Mouse (Mus musculus): ENCODE results near the gene Anks4b.

The Anks4b gene

DNA sequence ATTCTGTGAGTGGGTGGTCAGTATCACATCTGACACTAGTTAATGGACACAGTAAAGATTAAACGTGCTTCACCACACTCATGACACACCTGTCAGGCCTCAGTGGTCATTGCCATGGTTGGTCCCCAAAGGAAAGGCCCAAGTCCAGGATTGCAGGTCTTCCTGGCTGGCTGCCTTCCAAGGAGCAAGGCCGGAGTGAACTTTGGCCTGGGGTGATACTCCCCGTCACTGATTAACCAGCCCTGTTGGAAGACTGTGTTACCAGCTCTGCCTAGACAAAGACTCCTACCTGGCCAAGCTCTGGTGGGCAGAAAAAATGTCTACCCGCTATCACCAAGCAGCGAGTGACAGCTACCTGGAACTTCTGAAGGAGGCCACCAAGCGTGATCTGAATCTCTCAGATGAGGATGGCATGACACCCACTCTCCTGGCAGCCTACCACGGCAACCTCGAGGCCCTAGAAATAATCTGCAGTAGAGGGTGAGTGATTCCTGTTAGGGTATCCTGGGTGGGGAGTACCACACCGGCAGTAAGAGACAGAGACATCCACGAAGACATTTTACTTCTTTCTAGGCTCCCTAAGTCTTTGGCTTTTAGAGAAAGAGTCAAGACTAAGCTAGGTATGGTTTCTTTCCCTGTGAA, at the start of gene Anks4b:
TSS of gene Anks4b (plus strand) at position 256 of the 642 bp plus-strand sequence.
- DNase-seq (ENCODE audit: low spot score): peak; percentile 88

DNA sequence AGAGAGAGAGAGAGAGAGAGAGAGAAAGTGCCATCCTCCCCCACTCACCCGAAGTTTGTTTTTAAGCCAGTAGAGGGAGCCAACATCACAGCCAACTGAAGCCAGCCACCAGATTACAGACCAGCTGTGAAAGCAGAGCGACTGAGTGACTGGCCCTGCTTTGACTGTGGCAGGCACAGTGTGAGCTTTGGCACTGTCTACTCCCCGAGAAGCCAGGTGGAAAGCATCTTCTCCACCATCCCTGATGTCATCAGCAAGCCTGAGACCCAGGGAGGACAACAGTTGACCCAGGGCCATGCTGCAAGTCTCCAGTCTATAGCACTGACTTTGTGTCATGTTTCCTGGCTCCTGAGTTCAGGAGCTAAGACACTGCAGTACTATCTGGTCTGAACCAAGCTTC, 48.8 kb upstream of the Anks4b start:
- DNase-seq (ENCODE audit: low spot score): peak; percentile 63

DNA sequence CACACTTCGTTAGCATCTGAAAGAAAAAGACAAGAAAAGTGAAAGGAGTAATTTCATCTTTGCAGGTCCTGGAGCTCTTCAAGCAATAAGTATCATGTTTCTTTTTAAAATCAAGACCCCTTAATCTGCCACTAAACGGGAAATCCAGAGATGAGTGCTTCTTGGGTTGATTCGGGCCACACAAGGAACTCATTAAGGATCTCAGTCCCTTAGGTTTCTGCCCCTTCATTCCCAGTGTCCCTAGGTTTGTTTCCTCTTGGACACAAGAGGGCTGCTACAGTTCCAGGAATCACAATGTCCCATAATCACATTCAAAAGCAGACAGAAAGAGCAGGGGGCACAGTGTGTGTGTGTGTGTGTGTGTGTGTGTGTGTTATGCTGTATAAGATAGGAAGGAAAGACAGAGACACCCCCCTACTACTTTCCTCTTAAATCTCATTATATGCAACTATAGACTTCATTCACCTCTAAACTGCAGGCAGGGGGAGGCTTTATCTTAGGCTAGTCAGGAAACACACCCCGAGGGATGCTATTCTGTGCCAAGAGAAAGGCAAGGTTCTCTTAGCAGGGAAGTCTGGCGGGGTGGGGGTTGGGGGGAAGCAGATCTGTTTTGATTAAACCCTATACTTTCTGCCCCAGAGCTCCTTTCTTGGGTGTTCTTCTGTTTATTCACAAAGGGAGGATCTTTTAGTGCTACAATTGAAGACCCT, 46.5 kb upstream of the Anks4b start:
- DNase-seq (ENCODE audit: low spot score): no peak

DNA sequence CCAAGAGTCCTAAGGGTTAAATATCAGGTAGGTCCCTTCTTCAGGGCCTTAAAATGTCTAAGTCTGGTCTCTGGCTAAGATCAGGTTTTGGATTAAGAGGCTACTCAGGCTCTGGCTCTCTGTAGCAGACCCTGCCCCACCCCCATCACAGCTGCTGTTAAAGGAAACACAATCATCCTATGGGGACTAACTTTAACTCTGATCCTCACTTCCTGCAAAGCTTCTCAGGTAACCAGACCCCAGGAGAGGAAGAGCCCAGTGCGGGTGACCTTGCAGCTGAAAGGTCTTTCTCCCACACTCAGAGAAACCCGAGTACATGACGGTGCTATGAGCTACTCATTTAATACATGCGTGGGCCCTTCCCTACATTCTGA, 46.0 kb upstream of the Anks4b start:
- no peak for DNase-seq (ENCODE audit: low spot score)

DNA sequence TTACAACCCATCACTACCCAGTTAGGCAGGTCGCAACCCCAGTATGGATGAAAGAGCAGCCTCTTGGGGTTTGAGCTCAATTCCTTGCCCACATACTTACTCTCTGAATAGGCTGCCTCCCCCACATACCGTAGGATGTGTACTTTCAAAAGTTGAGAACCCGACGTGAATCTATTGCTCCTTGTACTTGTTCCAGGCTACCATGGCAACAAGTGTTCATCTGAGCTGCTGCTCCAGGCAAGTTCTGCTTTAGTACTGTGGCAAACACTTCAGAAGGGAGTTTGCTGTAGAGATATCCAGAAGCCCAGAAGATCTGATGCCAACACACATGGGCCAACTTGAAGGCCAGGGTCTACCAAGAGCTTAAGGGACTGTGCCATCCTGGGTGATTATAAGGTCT, 44.7 kb upstream of the Anks4b start:
- no peak for DNase-seq (ENCODE audit: low spot score)

DNA sequence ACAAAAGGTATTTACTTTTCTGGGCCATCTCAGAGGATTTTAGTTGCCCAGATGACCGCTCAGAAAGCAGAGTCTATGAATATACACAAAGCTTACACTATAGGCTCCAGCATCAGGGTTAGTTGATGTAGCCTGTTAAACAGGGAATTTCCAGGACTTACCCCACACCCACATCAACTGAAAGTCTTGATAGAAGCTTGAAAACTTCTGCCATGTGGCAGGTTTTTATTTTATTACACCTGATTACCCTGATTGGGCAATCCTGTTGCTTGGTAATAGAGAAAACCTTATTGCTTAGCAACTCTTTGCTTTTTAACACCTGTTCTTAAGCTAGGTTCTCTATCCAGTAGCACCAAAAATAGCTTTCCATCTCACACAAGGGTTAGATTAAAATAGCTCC, 30.9 kb upstream of the Anks4b start:
- no peak for DNase-seq (ENCODE audit: low spot score)

DNA sequence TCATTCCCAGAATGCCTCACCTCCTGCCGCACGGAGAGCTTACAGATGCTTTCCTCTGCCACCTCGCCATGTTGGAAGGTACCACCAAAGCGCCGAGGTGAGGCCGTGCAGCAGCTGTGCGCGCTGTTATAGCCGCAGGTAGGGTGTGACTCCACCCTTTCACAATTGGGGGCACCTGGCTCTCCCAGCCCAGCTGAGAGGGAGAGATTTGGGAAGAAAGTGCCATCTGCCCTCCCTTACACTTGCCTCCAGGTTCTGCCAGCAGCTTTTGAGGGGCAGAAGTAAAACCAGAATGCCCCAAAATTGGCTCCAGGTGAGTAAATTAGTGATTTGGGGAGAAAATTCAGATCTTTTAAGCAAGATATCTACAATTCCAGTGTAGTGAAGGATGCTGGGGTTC, 28.5 kb upstream of the Anks4b start, which contains the start of gene Zp2:
TSS of gene Zp2 (minus strand) at position 101 of the 400 bp plus-strand sequence.
- DNase-seq (ENCODE audit: low spot score): no peak

DNA sequence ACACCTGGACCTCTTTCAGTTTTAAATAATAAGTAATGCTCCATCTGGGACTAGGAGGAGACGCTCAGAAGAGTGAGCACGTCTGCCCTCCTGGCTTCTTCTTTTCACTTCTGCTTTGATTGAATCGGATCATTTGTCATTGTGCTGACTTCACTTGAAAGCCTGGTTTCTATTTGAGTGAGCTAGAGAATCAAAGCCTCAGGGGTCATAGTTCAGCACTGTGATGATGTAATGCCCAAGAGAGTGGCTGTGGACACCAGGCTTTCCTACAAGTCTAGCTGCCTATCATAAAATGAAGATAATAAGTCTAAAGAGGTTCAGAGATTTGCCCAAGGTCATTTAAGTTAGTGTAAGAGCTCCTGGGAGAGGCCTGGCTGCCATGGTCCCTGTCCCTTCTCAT, 23.4 kb upstream of the Anks4b start:
- peak; percentile 57 for DNase-seq (ENCODE audit: low spot score)

DNA sequence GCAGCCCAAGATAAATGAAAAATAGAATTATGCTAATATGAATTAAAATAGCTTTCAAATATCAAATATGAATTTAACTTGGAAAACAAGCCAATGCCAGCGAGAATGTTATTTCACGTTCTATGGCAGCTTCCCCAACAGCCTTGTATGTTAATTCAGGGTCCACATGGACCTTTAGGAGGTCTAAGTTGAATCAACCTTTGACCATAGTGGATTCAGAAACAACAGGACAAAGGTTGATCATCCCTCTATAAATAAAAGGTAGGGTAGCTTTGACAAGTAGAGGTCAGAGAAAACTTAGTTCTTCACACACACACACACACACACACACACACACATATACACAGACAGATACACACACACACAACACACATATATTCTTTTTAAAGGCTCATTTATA, 22.8 kb upstream of the Anks4b start:
- DNase-seq (ENCODE audit: low spot score): no peak

DNA sequence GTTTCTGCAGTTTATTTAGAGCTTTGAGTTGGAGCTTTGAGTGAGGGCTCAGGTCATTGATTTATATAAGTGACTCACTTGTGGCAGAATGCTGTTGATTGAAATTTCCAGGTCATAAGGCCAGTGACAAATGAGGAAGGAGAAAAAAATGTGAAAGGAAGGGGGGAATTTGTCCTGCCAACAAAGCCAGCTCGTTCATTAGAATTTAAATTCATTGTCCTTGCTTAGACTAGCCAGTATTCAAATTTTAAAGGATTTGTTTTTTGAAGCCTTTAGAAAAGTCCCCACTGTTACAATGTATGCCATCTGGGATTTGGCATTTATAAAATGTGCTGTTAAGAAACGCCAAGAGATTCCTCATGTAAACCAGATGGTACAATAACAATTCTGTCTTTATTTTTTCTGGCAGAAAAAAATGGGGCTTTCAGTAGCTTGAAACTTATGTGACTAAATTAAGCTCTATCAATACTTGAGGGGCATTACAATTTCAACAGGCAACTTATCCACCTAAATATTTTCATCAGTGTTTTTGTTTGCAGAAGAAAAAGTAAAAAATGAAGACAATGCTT, 16.7 kb upstream of the Anks4b start:
- no peak for DNase-seq (ENCODE audit: low spot score)

DNA sequence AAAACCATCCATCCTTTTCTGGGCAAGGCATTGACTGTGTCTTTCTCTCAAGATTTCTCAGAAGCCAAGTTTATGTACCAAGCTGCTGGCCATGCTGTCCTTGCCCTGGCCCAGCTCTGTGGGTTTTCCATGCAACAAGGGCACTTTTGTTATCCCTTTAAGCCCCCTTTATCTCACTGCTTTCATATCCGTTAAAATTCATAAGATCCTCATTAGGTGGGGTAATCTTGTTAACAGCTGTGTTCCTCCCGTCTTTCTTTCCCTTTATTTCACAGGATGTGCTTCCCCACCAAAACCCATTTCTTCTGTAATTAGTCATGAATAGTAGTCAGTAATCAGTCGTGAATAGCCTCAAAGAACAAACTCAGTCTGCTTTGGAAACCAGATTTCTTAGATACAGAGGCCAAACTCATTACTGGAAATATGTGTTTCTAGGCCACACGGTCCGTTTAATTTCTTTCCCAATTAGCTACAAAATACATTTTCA, 16.0 kb upstream of the Anks4b start:
- DNase-seq (ENCODE audit: low spot score): no peak

DNA sequence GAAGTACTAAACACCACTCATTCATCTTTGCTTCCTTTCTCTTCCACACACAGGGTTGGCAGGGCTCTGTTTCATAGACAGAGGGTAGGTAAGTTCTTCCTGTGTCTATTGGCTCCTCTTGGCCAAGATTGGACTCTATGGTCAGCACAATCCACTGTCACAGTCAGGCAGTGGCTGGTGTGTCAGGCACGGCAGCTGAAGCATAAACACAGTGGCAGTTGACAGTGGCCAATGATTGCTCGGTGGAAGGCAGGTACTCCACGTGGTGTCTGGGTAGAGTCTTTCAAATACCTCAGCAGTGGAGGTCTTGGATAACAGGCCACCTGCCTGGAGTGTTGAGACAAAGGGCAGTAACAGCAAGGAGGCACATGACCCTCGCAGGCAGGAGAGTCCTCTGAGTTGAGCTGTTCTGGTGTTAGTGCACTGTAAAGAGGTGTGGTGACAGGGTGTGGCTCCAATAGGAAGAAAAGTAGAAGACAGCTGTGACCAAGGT, 15.5 kb upstream of the Anks4b start:
- peak; percentile 44 for DNase-seq (ENCODE audit: low spot score)

DNA sequence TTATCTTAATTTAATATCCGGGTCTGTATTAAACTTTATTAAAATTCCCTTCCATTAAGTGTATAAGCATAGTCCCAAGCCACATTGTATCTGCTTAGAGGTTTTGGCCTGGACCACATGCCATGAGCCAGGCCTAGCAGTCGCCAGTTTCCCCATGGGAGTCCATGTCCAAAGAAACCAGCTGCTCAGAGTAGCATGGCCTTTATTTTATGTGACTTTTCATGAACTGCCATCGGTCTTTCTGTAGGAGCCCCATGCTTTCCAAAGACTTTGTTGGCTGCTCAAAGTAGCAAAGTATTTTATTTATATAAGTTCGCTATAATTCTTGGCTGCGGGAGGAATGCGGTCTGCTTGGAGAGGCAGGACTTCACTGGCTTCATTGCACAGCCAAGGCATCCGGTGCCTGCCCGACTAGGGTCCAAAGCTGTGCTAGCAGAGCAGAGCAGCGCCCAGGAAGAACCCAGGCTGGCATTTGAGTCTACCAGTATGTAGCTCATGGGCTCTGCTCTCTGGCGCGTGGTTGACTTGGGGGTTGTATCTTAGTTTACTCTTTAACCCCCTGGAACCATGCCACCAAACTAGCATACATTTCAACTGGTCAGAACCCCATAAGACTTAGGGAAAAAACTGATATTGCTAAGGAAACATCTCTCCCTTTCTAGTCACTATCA, 9.9 kb upstream of the Anks4b start:
- DNase-seq (ENCODE audit: low spot score): no peak

DNA sequence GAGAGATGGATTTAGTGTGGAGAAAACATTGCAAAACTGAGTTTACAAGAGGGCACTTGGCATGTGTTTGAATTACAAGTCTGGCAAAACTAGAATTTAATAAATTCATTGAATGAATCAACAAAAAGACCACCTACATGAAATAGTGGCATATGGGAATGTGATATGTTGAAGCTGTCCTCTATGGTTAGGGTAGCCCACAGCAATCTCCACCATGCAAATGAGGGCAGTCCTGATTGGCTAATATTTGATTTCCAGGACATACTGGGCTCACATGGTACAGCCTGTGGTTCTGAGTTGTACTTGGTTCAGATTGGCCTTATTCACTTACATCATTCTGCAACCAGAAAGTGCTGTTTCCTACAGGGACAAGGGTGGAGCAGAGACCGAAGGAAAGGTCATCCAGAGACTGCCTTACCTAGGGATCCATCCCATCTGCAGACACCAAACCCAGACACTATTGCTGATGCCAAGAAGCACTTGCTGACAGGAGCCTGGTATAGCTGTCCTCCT, 1.4 kb upstream of the Anks4b start:
- no peak for DNase-seq (ENCODE audit: low spot score)

DNA sequence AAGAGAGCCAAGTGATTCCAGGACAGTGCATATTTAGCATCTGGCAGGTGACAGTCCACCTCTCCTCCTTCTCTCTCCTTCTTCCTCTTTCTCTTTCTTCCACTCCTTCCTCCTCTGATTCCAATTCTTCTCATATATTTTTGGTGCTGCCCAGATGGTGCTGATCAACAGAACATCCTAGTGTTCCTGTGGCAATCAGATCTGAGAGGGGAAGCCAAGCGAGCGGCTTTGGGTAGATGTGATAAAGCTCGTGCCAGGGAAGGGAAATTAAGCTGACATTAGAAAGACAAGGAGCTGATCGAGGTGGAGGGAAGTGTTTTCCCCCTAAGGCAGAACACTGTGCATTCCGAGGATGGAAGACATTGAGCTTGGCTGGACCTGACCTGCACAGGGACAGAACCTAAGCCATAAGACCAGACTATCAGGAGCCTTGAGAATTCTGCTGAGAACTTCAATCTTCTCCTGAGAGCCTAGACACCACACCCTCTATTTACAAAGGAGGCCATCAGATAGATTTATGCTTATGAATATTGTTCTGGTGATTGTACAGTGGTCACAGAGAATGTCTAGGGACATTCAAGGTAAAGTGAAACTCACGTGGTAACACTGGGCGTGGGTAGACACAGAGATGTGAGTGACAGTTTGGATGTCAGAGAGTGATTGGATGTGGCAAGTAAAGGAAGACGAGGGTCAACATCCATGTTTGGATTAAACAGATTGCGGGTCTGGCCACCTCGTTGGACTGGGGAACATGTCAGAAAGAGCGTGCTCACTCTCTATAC, 1.3 kb downstream of the Anks4b start:
- DNase-seq (ENCODE audit: low spot score): peak; percentile 21

DNA sequence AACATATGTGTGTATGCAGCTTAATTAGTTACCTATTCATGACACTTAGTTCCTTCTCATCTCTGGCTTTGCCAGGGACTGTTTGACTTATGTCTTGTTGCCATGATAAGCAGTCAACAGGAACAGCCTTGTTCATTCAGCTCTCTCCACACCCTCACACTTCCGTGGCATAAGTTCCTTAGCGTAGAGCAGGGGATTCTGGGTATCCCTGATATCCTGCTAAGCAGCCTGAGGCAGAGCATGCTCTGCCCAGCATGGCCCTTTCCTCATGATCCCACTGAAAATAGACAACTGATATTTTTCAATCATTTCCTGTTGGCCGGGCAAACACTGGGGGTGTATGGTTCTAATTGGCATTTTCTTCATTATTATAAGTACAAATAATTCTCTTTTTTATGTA, 4.0 kb downstream of the Anks4b start:
- no peak for DNase-seq (ENCODE audit: low spot score)

DNA sequence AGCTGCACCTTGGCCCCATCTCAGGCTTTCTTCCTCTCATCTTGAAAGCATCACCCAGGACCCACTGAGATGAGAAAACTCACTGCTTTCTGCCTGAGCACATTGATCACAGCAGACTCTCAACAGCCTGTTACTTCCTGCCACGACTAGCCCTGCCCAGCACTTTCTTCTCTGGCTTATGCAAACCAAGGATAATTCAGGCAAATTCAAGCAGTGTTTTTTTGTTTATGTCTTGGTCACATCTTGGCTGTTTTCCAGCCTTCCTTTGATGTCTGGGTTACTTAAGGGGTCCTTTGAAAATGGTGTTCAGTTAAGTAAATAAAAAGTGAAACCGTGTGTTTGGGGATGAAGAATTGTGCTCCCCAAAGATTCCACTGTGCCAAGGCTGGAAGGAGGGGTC, 5.3 kb downstream of the Anks4b start:
- DNase-seq (ENCODE audit: low spot score): no peak

DNA sequence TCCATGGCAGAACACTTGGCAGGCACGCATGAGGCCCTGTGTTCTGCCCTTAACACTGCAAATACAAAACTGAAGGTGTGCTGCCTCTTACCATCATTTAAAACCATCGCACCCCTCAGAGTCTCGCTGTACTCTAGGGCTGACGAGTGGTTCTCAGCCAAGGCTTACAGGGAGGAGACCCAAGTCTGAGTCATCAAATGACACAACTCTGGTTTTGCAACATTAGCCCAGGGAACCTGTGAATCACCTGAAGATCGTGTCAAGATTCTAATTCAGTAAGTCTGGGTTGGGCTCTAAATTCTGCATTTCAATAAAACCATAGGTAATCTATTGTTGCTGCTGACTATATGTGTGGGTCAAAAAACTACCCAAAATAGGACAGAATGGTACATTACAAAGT, 6.9 kb downstream of the Anks4b start:
- no peak for DNase-seq (ENCODE audit: low spot score)

DNA sequence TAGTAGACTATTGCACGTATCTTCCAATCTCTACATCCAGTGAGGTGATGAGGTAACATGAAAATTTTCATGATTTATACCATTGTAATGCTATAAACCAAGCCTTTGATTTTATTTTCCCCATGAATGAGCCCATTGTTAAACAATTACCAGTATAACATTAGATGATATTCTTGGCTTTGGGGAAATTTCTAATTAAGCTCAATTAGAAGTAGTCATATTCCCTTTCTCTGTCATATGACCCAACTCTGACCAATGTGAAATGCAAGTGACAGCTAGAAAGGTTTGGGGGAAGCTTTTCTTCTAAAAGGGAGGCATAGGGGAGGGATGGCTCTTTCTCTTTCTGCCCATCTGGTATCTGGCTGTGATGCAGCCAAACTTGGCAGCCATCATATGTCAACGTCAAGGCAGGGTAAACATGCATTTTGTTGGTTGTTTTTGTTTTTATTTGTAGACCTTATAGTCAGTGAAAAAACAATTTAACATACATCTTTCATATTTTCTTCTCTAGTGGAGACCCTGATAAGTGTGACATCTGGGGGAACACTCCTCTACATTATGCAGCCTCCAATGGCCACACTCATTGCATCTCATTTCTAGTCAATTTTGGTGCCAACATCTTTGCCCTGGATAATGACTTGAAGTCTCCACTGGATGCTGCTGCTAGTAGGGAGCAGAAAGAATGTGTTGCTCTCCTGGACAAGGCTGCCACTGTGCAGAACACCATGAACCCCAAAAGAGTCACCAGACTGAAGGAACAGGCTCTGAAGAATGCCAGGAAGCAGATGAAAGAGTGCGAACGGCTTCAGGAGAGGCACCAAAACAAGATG, 8.0 kb downstream of the Anks4b start:
- no peak for DNase-seq (ENCODE audit: low spot score)

DNA sequence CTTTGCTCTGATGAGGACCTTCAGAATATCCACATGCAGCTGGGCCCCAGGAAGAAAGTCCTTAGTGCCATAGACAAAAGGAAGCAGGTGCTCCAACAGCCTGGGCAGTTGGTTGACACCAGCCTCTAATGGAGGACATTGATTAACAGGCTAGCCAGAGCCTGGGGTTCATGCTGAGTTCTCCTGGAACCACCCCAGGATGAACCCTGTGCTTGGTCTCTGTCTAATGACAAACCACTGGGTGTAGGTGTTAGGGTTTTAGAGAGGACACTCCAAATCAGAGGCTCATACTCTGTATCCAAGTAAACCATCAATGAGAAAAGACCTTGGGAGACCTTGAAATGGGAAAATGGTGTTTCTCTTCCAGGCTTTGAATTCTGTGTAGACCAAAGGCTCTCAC, 9.2 kb downstream of the Anks4b start:
- DNase-seq (ENCODE audit: low spot score): no peak

DNA sequence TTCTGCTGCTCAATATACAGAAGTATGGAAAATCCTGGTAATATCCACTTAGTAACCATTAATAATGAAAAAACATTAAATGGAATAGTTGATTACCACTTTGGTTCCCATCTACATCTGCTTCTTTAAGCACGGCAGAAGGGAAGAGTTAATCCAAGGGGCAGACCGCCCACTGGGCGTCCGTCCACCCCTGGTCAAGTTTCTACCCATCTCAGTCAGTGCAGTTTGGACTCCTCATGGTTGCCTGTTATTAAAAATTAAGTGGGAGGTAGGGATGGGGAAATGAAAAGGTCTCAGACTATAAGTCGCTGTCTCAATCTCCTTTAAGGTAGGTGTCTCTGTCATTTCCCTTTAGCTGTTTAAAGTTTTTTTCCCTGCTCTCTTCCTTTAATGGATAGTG, 15.3 kb downstream of the Anks4b start:
- DNase-seq (ENCODE audit: low spot score): no peak

Data from yolk sac, embryonic 10.5 days (tissue).